Mouse (Mus musculus): ENCODE data around the gene Car14. TPM values are rescaled to one million over a fixed set of nuclear protein-coding genes. Genes with fewer than 3 reads are reported as not detected.
"Not testable (repeated sequence)": the region's sequence is repeated elsewhere in the genome, so short reads cannot be mapped to it uniquely, and the experiment has no call there.

Car14 gene
- polyA plus RNA-seq, 1 experiment from 2014 or later: 10.6 TPM

DNA sequence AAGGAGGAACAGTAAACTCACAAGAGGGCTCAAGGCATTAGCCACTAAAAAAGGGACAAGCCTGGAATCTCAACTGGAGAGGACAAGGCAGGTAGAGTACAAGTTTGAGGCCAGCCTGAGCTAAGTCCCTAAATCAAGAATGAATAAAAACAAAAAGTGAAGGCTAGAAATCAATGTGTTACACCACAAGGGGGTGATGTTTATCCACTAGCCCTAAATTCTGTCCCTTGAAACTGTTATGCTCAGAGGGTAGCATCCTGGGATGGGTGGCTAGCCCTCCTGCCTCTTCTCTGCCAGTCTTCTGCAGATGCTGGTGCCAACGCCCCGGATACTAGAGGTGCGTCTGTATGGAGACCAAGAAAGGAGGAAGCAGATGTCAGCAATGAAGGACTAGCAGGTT lies 44.2 kb downstream of the Car14 start:
- Histone ChIP-seq H3K4me3 (no peak overlapping the region), H3K9me3 (no peaks in the 10 kb centered on the region), H3K9ac (no peak overlapping the region), H3K4me2 (no peak overlapping the region), H3K27me3 (replicated peaks) (no peaks in the 10 kb centered on the region), H3K36me3 (replicated peaks) (peaks cover 10% of the 10 kb centered on the region; the same call in 1 of the 2 replicates), H3K4me1 (peaks cover 6% of the 10 kb centered on the region), H3K27ac (no peak overlapping the region)
- no peak for ATAC-seq (replicated peaks)
- 92% methylated on average over 3 of the region's 3 CpGs for WGBS

DNA sequence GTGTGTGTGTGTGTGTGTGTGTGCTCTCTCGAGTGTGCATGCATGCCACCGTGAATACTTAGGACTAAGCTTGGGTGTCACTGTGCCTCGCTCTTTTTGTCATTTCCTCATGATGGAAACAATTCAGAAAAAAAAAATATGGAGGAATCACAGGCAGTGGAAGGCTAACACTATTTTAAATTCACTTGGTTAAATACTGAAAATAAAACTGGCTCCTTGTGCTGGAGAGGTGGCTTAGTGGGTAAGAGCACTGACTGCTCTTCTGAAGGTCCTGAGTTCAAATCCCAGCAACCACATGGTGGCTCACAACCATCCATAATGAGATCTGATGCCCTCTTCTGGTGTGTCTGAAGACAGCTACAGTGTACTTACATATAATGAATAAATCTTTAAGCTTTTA lies 46.2 kb downstream of the Car14 start:
- not testable (repeated sequence) for H3K4me2 ChIP-seq; H3K4me3 ChIP-seq; H3K36me3 ChIP-seq (replicated peaks); H3K9ac ChIP-seq; H3K27ac ChIP-seq; H3K27me3 ChIP-seq (replicated peaks); H3K9me3 ChIP-seq; ATAC-seq (replicated peaks)
- H3K4me1 ChIP-seq: peaks cover 15% of the 10 kb centered on the region
- 89% methylated on average over 3 of the region's 3 CpGs for WGBS

DNA sequence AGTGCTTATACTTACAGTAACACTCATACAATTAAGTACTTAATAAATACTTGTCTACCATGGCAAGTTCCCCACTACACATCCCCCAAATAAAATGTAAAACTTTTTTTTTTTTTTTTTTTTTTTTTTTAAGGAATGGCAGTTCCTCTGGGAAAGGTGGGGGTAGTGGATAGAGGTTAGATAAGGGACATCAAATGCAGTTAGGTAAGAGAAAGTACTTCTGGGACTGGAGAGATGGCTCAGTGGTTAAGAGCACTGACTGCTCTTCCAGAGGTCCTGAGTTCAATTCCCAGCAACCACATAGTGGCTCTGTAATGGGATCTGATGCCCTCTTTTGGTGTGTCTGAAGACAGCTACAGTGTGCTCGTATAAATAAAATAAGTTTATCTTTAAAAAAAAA lies 47.4 kb downstream of the Car14 start:
- Histone ChIP-seq H3K4me1 (peaks cover 15% of the 10 kb centered on the region), H3K36me3 (replicated peaks) (peaks cover 13% of the 10 kb centered on the region)
- H3K9ac ChIP-seq; H3K4me2 ChIP-seq; H3K4me3 ChIP-seq; H3K27ac ChIP-seq; H3K27me3 ChIP-seq (replicated peaks); H3K9me3 ChIP-seq; ATAC-seq (replicated peaks): not testable (repeated sequence)
- 76% methylated on average over 1 of the region's 1 CpGs for WGBS

DNA sequence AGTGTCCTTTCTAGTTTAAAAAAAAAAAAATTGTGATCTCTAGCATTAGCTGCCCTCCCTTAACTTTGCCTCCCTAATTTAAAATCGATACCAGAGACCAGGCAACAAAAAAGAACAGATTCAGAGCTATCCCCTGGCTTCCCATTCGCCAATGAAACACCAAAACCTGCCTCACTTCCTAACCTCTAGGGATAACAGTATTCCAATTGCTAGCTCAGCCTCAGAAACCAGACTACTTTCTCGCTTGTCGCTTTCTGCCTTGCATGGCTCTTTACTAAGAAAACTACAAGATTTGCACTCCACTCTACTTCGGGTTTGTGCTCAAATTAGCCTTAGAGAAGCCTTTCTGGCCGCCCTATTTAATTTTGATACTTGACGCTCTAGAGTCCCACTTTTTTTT lies 48.4 kb downstream of the Car14 start:
- WGBS: 28% methylated on average over 7 of the region's 7 CpGs
- ATAC-seq (replicated peaks): peak; percentile 16; the same call in 1 of the 2 replicates
- peak overlapping the region; percentile 66 for H3K4me2 ChIP-seq
- H3K4me3 ChIP-seq: peak overlapping the region; percentile 95
- H3K9me3 ChIP-seq: no peaks in the 10 kb centered on the region
- peaks cover 21% of the 10 kb centered on the region for H3K36me3 ChIP-seq (replicated peaks)
- H3K27ac ChIP-seq: peak overlapping the region; percentile 81
- H3K9ac ChIP-seq: peak overlapping the region; percentile 83
- no peaks in the 10 kb centered on the region for H3K27me3 ChIP-seq (replicated peaks)
- H3K4me1 ChIP-seq: peaks cover 15% of the 10 kb centered on the region

DNA sequence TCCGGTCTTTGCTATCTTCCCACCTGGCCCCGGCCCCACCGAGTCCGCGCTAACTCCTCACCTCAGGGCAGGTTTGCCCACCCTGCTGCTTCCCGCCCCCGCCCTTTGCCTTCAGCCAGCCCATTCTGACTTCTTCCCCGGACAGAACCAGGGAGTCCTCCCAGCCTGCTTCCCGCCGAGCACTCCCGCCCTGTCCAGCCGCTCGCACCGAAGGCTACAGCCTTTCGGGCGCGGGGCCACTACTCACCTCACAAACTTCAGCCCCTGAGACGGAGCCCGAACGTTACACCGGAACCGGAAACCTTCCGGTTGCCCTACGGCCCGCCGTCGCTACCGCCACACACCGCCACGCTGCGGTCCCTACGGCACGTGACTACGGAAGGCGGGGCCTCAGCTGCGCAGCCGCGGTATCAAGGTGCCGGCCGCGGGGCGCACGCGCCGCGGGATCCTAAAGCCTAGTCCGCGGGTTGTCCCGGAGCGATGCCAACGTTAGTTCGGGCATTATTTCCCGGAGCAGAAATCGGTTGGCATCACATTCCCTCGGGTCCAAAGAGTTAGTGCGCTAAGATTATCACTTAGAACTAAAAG lies 48.9 kb downstream of the Car14 start, which contains the start of gene Prpf3:
Prpf3 (minus strand) TSS at position 384 of the 588 bp plus-strand sequence.
- Histone ChIP-seq H3K9me3 (no peaks in the 10 kb centered on the region), H3K4me3 (peak within 1 kb of the TSS; percentile 95), H3K4me2 (peak within 1 kb of the TSS; percentile 66), H3K36me3 (replicated peaks) (peaks cover 26% of the 10 kb centered on the region), H3K9ac (peak within 1 kb of the TSS; percentile 83), H3K27ac (peak within 1 kb of the TSS; percentile 81), H3K27me3 (replicated peaks) (no peaks in the 10 kb centered on the region), H3K4me1 (peaks cover 15% of the 10 kb centered on the region)
- under 1% methylated on average over 56 of the region's 56 CpGs for WGBS
- ATAC-seq (replicated peaks): peak; percentile 99

DNA sequence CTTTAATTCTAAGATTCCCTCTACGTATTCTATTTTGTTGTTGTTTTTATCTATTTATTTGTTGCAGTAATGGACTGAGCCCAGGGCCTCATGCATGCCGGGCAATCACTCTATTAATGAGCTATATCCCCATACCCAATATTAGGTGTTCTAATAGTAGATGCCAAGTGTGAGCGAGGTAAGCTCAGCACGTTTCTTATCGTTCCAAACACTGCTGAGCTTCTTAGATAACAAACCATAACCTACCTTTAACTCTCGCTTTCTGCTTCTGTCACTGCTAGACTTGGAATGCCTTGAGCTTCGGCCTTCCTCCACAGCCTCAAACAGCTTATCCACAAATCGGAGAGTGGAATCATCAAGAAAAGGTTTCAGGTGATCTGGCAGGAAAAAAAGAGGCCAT lies 53.2 kb downstream of the Car14 start:
- Histone ChIP-seq H3K4me2 (no peak overlapping the region), H3K36me3 (replicated peaks) (peaks cover 63% of the 10 kb centered on the region), H3K9ac (no peak overlapping the region), H3K27ac (no peak overlapping the region), H3K4me3 (no peak overlapping the region), H3K4me1 (peaks cover 13% of the 10 kb centered on the region), H3K9me3 (no peaks in the 10 kb centered on the region), H3K27me3 (replicated peaks) (no peaks in the 10 kb centered on the region)
- ATAC-seq (replicated peaks): no peak
- 95% methylated on average over 8 of the region's 8 CpGs for WGBS

DNA sequence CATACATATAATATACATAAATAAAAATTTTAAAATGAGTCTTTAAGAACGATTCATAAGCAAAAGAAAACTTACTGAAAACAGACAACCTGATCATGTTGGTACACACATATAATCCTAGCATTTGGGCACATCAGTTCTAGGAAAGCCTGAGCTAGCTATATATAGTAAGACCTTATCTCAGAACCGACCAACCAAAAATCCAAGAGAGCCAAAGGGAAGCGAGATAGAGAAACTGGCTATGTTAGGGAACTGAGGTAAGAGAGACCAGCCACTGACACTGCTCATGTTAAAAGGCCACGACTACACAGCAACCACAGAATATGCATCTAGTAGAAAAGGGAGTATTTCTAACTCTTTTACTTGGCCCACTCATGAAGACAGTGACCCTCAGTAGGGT lies 53.9 kb downstream of the Car14 start:
- Histone ChIP-seq H3K4me3 (no peak overlapping the region), H3K4me2 (no peak overlapping the region), H3K27ac (no peak overlapping the region), H3K27me3 (replicated peaks) (no peaks in the 10 kb centered on the region), H3K9ac (no peak overlapping the region), H3K9me3 (no peaks in the 10 kb centered on the region), H3K36me3 (replicated peaks) (peaks cover 69% of the 10 kb centered on the region), H3K4me1 (peaks cover 9% of the 10 kb centered on the region)
- ATAC-seq (replicated peaks): no peak
- 88% methylated on average over 4 of the region's 4 CpGs for WGBS

Other genes with a start within 250 kb of the Car14 start
- 47.8 and 47.9 TPM in 2 replicates for gene Mcl1, start 245.9 kb downstream of the Car14 start, polyA plus RNA-seq (2015; fragmentation: Nextera tagmentation; extraction: Ambion mirVana)
- gene Adamtsl4, start 216.8 kb downstream of the Car14 start, polyA plus RNA-seq (2015; fragmentation: Nextera tagmentation; extraction: Ambion mirVana): 1.0 TPM in 2 replicates
- gene Ecm1, start 165.1 kb downstream of the Car14 start, polyA plus RNA-seq (2015; fragmentation: Nextera tagmentation; extraction: Ambion mirVana): 11.3 and 12.3 TPM in 2 replicates
- gene Tars2, start 144.5 kb downstream of the Car14 start, polyA plus RNA-seq (2015; fragmentation: Nextera tagmentation; extraction: Ambion mirVana): 49.2 and 51.1 TPM in 2 replicates
- gene Rprd2, start 85.8 kb downstream of the Car14 start, polyA plus RNA-seq (2015; fragmentation: Nextera tagmentation; extraction: Ambion mirVana): 22.8 and 25.2 TPM in 2 replicates
- 40.0 and 40.6 TPM in 2 replicates for gene Prpf3, start 48.8 kb downstream of the Car14 start, polyA plus RNA-seq (2015; fragmentation: Nextera tagmentation; extraction: Ambion mirVana)
- 252 and 260 TPM in 2 replicates for gene Mrps21, start 33.2 kb downstream of the Car14 start, polyA plus RNA-seq (2015; fragmentation: Nextera tagmentation; extraction: Ambion mirVana)
- 5.0 and 5.3 TPM in 2 replicates for gene Ciart, start 22.4 kb downstream of the Car14 start, polyA plus RNA-seq (2015; fragmentation: Nextera tagmentation; extraction: Ambion mirVana)
- gene BC028528, start 12.7 kb downstream of the Car14 start, polyA plus RNA-seq (2015; fragmentation: Nextera tagmentation; extraction: Ambion mirVana): 18.8 and 22.2 TPM in 2 replicates
- 34.3 and 36.1 TPM in 2 replicates for gene Aph1a, start 10.7 kb downstream of the Car14 start, polyA plus RNA-seq (2015; fragmentation: Nextera tagmentation; extraction: Ambion mirVana)
- 116 and 123 TPM in 2 replicates for gene Anp32e, start 24.6 kb upstream of the Car14 start, polyA plus RNA-seq (2015; fragmentation: Nextera tagmentation; extraction: Ambion mirVana)
- 59.3 and 63.1 TPM in 2 replicates for gene Plekho1, start 91.3 kb upstream of the Car14 start, polyA plus RNA-seq (2015; fragmentation: Nextera tagmentation; extraction: Ambion mirVana)
- 64.4 and 65.6 TPM in 2 replicates for gene Vps45, start 153.8 kb upstream of the Car14 start, polyA plus RNA-seq (2015; fragmentation: Nextera tagmentation; extraction: Ambion mirVana)
- gene Otud7b, start 199.8 kb upstream of the Car14 start, polyA plus RNA-seq (2015; fragmentation: Nextera tagmentation; extraction: Ambion mirVana): 7.7 and 8.2 TPM in 2 replicates